Mouse (Mus musculus): ENCODE measurements around the gene Map2. TPM values are rescaled to one million over a fixed set of nuclear protein-coding genes. Genes with fewer than 3 reads are reported as not detected.
A peak's percentile ranks its signal among the peaks of the same experiment; 100 is the strongest.

The Map2 gene
- total RNA-seq, 1 experiment: 1.8 TPM

DNA sequence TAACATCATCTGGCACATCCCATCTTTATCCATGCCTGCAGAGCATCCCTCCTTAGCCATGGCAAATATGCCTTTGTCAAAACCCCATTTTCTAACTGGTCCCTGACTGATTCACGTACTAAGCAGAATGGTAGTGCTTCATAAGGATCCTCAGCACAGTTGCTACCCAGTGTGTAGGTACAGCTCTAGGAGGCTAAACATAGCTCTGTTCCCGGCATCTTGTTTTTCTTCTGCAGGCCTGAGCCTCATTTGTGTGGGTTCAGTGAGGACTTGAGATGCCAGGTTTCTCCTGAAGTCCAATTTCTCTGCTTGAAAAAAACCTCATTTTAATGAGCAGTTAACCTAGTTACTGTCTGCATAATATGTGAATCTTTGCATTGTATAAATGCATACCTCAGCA, 30.4 kb downstream of the Map2 start:
- Histone ChIP-seq H3K27ac (ENCODE audit: insufficient read depth, low read depth, low read length, poor library complexity, severe bottlenecking) (no peak overlapping the region), H3K9me3 (ENCODE audit: control insufficient read depth, insufficient read depth, low read depth, low read length) (no peaks in the 10 kb centered on the region), H3K4me1 (ENCODE audit: control insufficient read depth in 2 of 2, insufficient read depth in 2 of 2, low read length in 2 of 2, poor library complexity in 1 of 2) (no peaks in the 10 kb centered on the region), H3K4me3 (ENCODE audit: insufficient read depth in 1 of 2, low read depth in 1 of 2, low read length in 2 of 2, poor library complexity in 1 of 2, severe bottlenecking in 1 of 2) (no peak overlapping the region), H3K36me3 (ENCODE audit: control insufficient read depth, insufficient read depth, low read length, poor library complexity, severe bottlenecking) (no peaks in the 10 kb centered on the region), H3K9ac (ENCODE audit: insufficient read depth, low read depth, low read length, poor library complexity, severe bottlenecking) (no peak overlapping the region)
- no peak for TF ChIP-seq MAFK (IDR thresholded peaks at IDR 0.05; ENCODE audit: insufficient read depth, low read depth, low read length)
- TF ChIP-seq CHD2 (IDR thresholded peaks at IDR 0.05; ENCODE audit: low read depth, low read length): no peak
- DNase-seq (ENCODE audit: low read depth, low spot score): no peak
- in situ Hi-C loops (cut with MboI; ENCODE audit: low sequenced_read_pairs in 2 of 2, unreplicated experiment in 2 of 2): no loop called here

DNA sequence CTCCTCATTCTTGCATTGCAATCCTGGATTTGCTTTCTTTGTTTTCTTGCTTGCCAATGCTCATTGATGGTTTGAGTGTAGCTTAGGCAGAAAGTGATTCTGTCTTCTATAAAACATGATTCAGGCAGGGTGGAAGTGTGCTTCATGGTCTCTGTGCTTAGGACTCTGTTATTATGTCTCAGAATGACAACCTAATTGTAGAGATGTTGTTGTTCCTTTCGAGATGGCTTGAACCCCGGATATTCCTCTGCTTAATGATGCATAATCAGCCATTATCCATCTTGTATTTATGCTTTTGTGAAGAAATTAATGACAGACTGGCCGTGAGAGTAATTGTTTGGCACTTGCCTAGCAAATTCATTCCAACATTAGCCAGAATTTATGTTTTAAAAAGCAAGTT, 31.8 kb downstream of the Map2 start:
- in situ Hi-C loops (cut with MboI; ENCODE audit: low sequenced_read_pairs in 2 of 2, unreplicated experiment in 2 of 2): no loop called here
- DNase-seq (ENCODE audit: low read depth, low spot score): no peak
- H3K9ac ChIP-seq (ENCODE audit: insufficient read depth, low read depth, low read length, poor library complexity, severe bottlenecking): no peak overlapping the region
- H3K4me1 ChIP-seq (ENCODE audit: control insufficient read depth in 2 of 2, insufficient read depth in 2 of 2, low read length in 2 of 2, poor library complexity in 1 of 2): no peaks in the 10 kb centered on the region
- H3K4me3 ChIP-seq (ENCODE audit: insufficient read depth in 1 of 2, low read depth in 1 of 2, low read length in 2 of 2, poor library complexity in 1 of 2, severe bottlenecking in 1 of 2): no peak overlapping the region
- no peaks in the 10 kb centered on the region for H3K9me3 ChIP-seq (ENCODE audit: control insufficient read depth, insufficient read depth, low read depth, low read length)
- no peaks in the 10 kb centered on the region for H3K36me3 ChIP-seq (ENCODE audit: control insufficient read depth, insufficient read depth, low read length, poor library complexity, severe bottlenecking)
- no peak overlapping the region for H3K27ac ChIP-seq (ENCODE audit: insufficient read depth, low read depth, low read length, poor library complexity, severe bottlenecking)
- no peak for TF ChIP-seq ZNF384 (IDR thresholded peaks at IDR 0.05; ENCODE audit: low read depth, low read length)
- TF ChIP-seq ZC3H11A (IDR thresholded peaks at IDR 0.05; ENCODE audit: borderline replicate concordance, low read depth, low read length): no peak
- no peak for TF ChIP-seq HCFC1 (IDR thresholded peaks at IDR 0.05; ENCODE audit: borderline replicate concordance, insufficient read depth, low read length)

DNA sequence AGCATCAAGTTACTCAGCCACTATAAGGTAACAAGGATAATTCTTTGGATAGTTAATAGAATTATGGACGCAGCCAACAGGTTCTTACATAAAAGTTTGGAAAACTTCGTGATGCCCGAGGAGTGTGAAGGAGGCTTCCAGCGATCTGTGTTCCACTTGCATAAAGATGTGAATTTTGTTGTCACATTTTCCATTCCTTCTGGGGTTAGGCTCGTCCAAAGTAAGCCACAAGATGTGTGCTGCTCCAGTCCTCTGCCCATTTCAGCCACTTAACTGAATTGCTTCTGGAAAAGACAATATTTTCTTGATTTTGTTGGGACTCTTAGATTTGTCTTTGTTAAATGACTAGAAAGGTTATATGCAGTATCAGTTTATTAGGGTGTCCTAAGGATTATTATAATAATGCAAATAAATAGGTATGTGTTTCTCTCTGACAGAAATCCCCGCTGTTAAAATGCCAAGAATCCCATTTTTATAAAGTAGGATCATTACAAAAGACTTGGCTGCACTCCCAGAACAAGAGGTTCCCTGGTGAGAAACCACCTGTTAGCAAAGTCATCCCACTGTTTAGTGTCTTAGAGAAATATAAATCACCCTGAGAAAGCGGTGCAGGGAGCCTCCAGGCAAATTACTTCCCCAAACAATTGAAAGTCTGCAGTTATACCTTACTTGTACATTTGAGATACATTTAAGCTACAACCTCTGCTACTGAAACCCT, 36.2 kb downstream of the Map2 start:
- H3K9me3 ChIP-seq (ENCODE audit: control insufficient read depth, insufficient read depth, low read depth, low read length): no peaks in the 10 kb centered on the region
- no peak overlapping the region for H3K27ac ChIP-seq (ENCODE audit: insufficient read depth, low read depth, low read length, poor library complexity, severe bottlenecking)

DNA sequence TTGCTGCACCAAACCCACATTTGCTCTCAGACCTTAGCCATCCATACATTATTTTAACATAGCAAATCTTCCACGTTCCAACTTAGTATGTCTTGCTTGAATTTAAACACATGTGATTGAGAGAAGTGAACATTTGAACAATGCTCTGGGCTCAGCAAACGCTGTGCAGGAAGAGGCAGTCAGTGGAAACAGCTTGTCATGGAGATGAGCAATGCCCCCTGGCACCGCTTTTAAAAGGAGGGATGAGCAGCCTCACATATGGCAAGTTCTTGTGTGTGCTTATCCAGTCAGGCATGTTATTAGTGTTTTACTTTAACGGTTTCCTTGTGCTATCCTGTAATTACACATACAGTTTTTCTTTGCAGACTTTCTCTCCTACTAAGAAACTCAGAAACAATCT, 46.4 kb downstream of the Map2 start:
- no peak overlapping the region for H3K27ac ChIP-seq (ENCODE audit: insufficient read depth, low read depth, low read length, poor library complexity, severe bottlenecking)
- no peaks in the 10 kb centered on the region for H3K9me3 ChIP-seq (ENCODE audit: control insufficient read depth, insufficient read depth, low read depth, low read length)
- no peaks in the 10 kb centered on the region for H3K4me1 ChIP-seq (ENCODE audit: control insufficient read depth in 2 of 2, insufficient read depth in 2 of 2, low read length in 2 of 2, poor library complexity in 1 of 2)
- H3K4me3 ChIP-seq (ENCODE audit: insufficient read depth in 1 of 2, low read depth in 1 of 2, low read length in 2 of 2, poor library complexity in 1 of 2, severe bottlenecking in 1 of 2): no peak overlapping the region
- TF ChIP-seq ZNF384 (IDR thresholded peaks at IDR 0.05; ENCODE audit: low read depth, low read length): no peak
- no peak for TF ChIP-seq HCFC1 (IDR thresholded peaks at IDR 0.05; ENCODE audit: borderline replicate concordance, insufficient read depth, low read length)
- TF ChIP-seq ZC3H11A (IDR thresholded peaks at IDR 0.05; ENCODE audit: borderline replicate concordance, low read depth, low read length): no peak
- no peak for TF ChIP-seq CHD2 (IDR thresholded peaks at IDR 0.05; ENCODE audit: low read depth, low read length)
- TF ChIP-seq MAFK (IDR thresholded peaks at IDR 0.05; ENCODE audit: insufficient read depth, low read depth, low read length): no peak
- in situ Hi-C loops (cut with MboI; ENCODE audit: low sequenced_read_pairs in 2 of 2, unreplicated experiment in 2 of 2): no loop called here
- H3K9ac ChIP-seq (ENCODE audit: insufficient read depth, low read depth, low read length, poor library complexity, severe bottlenecking): no peak overlapping the region
- no peak for DNase-seq (ENCODE audit: low read depth, low spot score)
- H3K36me3 ChIP-seq (ENCODE audit: control insufficient read depth, insufficient read depth, low read length, poor library complexity, severe bottlenecking): no peaks in the 10 kb centered on the region

More for the DNA sequence above, 36.2 kb downstream of the Map2 start:
- no peak for TF ChIP-seq ZNF384 (IDR thresholded peaks at IDR 0.05; ENCODE audit: low read depth, low read length)
- no peak for TF ChIP-seq MAFK (IDR thresholded peaks at IDR 0.05; ENCODE audit: insufficient read depth, low read depth, low read length)
- no peak for TF ChIP-seq ZC3H11A (IDR thresholded peaks at IDR 0.05; ENCODE audit: borderline replicate concordance, low read depth, low read length)
- TF ChIP-seq CHD2 (IDR thresholded peaks at IDR 0.05; ENCODE audit: low read depth, low read length): no peak
- no peak for TF ChIP-seq HCFC1 (IDR thresholded peaks at IDR 0.05; ENCODE audit: borderline replicate concordance, insufficient read depth, low read length)
- in situ Hi-C loops (cut with MboI; ENCODE audit: low sequenced_read_pairs in 2 of 2, unreplicated experiment in 2 of 2): no loop called here
- Histone ChIP-seq H3K4me3 (ENCODE audit: insufficient read depth in 1 of 2, low read depth in 1 of 2, low read length in 2 of 2, poor library complexity in 1 of 2, severe bottlenecking in 1 of 2) (no peak overlapping the region), H3K36me3 (ENCODE audit: control insufficient read depth, insufficient read depth, low read length, poor library complexity, severe bottlenecking) (no peaks in the 10 kb centered on the region), H3K9ac (ENCODE audit: insufficient read depth, low read depth, low read length, poor library complexity, severe bottlenecking) (no peak overlapping the region), H3K4me1 (ENCODE audit: control insufficient read depth in 2 of 2, insufficient read depth in 2 of 2, low read length in 2 of 2, poor library complexity in 1 of 2) (no peaks in the 10 kb centered on the region)
- no peak for DNase-seq (ENCODE audit: low read depth, low spot score)

DNA sequence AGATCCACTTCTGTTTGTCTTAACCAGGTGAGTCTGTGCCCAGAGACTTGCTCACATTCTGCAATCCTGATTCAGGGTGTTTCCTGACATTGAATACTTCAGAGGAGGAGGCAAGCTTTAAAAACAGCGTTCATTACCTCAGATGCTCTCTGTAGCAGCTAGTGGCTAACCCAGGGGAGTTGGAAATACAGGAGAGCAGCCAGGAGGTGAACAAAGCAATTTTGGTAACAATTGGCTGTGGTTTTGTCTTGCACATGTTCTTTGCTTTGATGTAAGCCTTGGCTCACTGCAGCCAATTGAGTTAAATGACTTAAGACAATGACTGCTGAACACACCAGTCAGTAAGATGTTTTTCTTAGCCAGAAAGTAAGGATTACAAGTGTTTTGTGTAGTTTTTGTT, 48.3 kb downstream of the Map2 start:
- Histone ChIP-seq H3K27ac (ENCODE audit: insufficient read depth, low read depth, low read length, poor library complexity, severe bottlenecking) (no peak overlapping the region), H3K4me3 (ENCODE audit: insufficient read depth in 1 of 2, low read depth in 1 of 2, low read length in 2 of 2, poor library complexity in 1 of 2, severe bottlenecking in 1 of 2) (no peak overlapping the region), H3K4me1 (ENCODE audit: control insufficient read depth in 2 of 2, insufficient read depth in 2 of 2, low read length in 2 of 2, poor library complexity in 1 of 2) (no peaks in the 10 kb centered on the region), H3K36me3 (ENCODE audit: control insufficient read depth, insufficient read depth, low read length, poor library complexity, severe bottlenecking) (no peaks in the 10 kb centered on the region), H3K9me3 (ENCODE audit: control insufficient read depth, insufficient read depth, low read depth, low read length) (no peaks in the 10 kb centered on the region), H3K9ac (ENCODE audit: insufficient read depth, low read depth, low read length, poor library complexity, severe bottlenecking) (no peak overlapping the region)
- peak; percentile 26 for DNase-seq (ENCODE audit: low read depth, low spot score)
- in situ Hi-C loops (cut with MboI; ENCODE audit: low sequenced_read_pairs in 2 of 2, unreplicated experiment in 2 of 2): no loop called here
- TF ChIP-seq MAFK (IDR thresholded peaks at IDR 0.05; ENCODE audit: insufficient read depth, low read depth, low read length) (no peak), HCFC1 (IDR thresholded peaks at IDR 0.05; ENCODE audit: borderline replicate concordance, insufficient read depth, low read length) (no peak), ZNF384 (IDR thresholded peaks at IDR 0.05; ENCODE audit: low read depth, low read length) (no peak), CHD2 (IDR thresholded peaks at IDR 0.05; ENCODE audit: low read depth, low read length) (no peak), ZC3H11A (IDR thresholded peaks at IDR 0.05; ENCODE audit: borderline replicate concordance, low read depth, low read length) (no peak)

Data from ES-E14 (cell line).